10 mouse cellular contexts compared by ENCODE assay signal in genomic region chr12:13218101-13218514, GRCm38 (mm10). TPM values are rescaled to one million over a fixed set of nuclear protein-coding genes. Genes with fewer than 3 reads are reported as not detected.
DNase-seq lines count a peak whose midpoint lies in the region; ATAC-seq and TF ChIP-seq lines count a peak whose summit lies in the region.
"Had no signal": no experiment of that assay in that cellular context is flagged by ENCODE, and none has a peak within 500 bp of the region (broad histone marks: within the 10 kb centered on the region; RNA-seq: fewer than 3 reads in every experiment).

No protein-coding gene starts in this region.

- H3K27me3 ChIP-seq in intestine, embryonic 15.5 days (replicated peaks): no peaks in the 10 kb centered on the region
- H3K27me3 ChIP-seq in small intestine, adult 2 months (ENCODE audit: control insufficient read depth, insufficient read depth, low read length): no peaks in the 10 kb centered on the region
- H3K27me3 ChIP-seq: forebrain, embryonic 13.5 days had no signal

- no peak overlapping the region for H3K9ac ChIP-seq in intestine, embryonic 15.5 days
- H3K9ac ChIP-seq: forebrain, embryonic 13.5 days had no signal

- peaks cover 9% of the 10 kb centered on the region for H3K36me3 ChIP-seq in intestine, embryonic 15.5 days
- H3K36me3 ChIP-seq in small intestine, adult 2 months (ENCODE audit: control insufficient read depth, insufficient read depth, low read length): peaks cover 13% of the 10 kb centered on the region

- peaks cover 4% of the 10 kb centered on the region; the same call in 1 of the 2 replicates for H3K4me1 ChIP-seq in intestine, embryonic 15.5 days (replicated peaks)
- peaks cover 16% of the 10 kb centered on the region; the same call in 1 of the 2 replicates for H3K4me1 ChIP-seq in small intestine, adult 2 months (ENCODE audit: control insufficient read depth, insufficient read depth, insufficient read length, low read length)

- TF ChIP-seq POLR2A in small intestine, adult 2 months (IDR thresholded peaks at IDR 0.05; ENCODE audit: low read depth, low read length): no peak

- WGBS in intestine, embryonic 15.5 days: 69% methylated on average over 8 of the region's 8 CpGs
- WGBS in small intestine, adult 2 months: 41% methylated on average over 8 of the region's 8 CpGs

- no peaks in the 10 kb centered on the region for H3K9me3 ChIP-seq in intestine, embryonic 15.5 days
- H3K9me3 ChIP-seq: forebrain, embryonic 13.5 days had no signal

- H3K4me2 ChIP-seq in intestine, embryonic 15.5 days (replicated peaks): peak overlapping the region; percentile 31
- H3K4me2 ChIP-seq: forebrain, embryonic 13.5 days had no signal

- no peak overlapping the region for H3K4me3 ChIP-seq in intestine, embryonic 15.5 days (replicated peaks)
- H3K4me3 ChIP-seq in small intestine, adult 2 months (ENCODE audit: low read depth, low read length): peak overlapping the region; percentile 36
- H3K4me3 ChIP-seq: forebrain, embryonic 13.5 days had no signal

- no peak for TF ChIP-seq CTCF in small intestine, adult 2 months (IDR thresholded peaks at IDR 0.05; ENCODE audit: extremely low read depth, insufficient read length, insufficient replicate concordance, low read depth, low read length)

- peak; percentile 76 for ATAC-seq in intestine, embryonic 15.5 days
- ATAC-seq: forebrain, embryonic 13.5 days had no signal

- H3K27ac ChIP-seq in intestine, embryonic 15.5 days: peak overlapping the region; percentile 84
- peak overlapping the region; percentile 97 for H3K27ac ChIP-seq in small intestine, adult 2 months (ENCODE audit: insufficient read depth, low read depth, low read length)
- H3K27ac ChIP-seq: forebrain, embryonic 13.5 days had no signal

- DNase-seq in kidney, adult 8-10 months: peak; percentile 38 to 43
- no peak for DNase-seq in kidney, postnatal 4 days
- DNase-seq in kidney, postnatal 14 days: peak; percentile 25
- DNase-seq in layer of hippocampus, adult 18-20 months (ENCODE audit: low spot score in 2 of 2): no peak
- no peak for DNase-seq in adrenal gland, adult 2 months
- DNase-seq in cerebellum, postnatal 14 days: no peak
- DNase-seq: thymus, adult 2 months had no signal

RNA-seq across cellular contexts. Expression of gene Ddx1, which starts 30.9 kb away (rescaled TPM):
- 122 and 133 TPM in 2 replicates for polyA plus RNA-seq in intestine, embryonic 15.5 days (2015; fragmentation: Nextera tagmentation; extraction: Ambion mirVana)
- 1.4 and 2.5 TPM in 2 replicates for polyA plus RNA-seq in small intestine, adult 2 months (2012; rRNA removed)
- 100 to 1,000 TPM; 109 to 118 TPM for total RNA-seq in layer of hippocampus, adult 18-20 months (2021)
- total RNA-seq in adrenal gland, adult 2 months (2021): 100 to 1,000 TPM in 1 of 2 experiments, 10 to 100 TPM in 1; 68.8 to 105 TPM
- 0.83 and 0.91 TPM in 2 replicates for polyA plus RNA-seq in adrenal gland, adult 2 months (2012; rRNA removed)

RNA-seq across cellular contexts. Expression of gene Nbas, which starts 50.8 kb away (rescaled TPM):
- polyA plus RNA-seq in intestine, embryonic 15.5 days (2015; fragmentation: Nextera tagmentation; extraction: Ambion mirVana): 16.4 and 18.8 TPM in 2 replicates
- polyA plus RNA-seq in small intestine, adult 2 months (2012; rRNA removed): 12.5 and 17.2 TPM in 2 replicates
- total RNA-seq in layer of hippocampus, adult 18-20 months (2021): 10 to 100 TPM; 34.3 to 36.8 TPM
- total RNA-seq in adrenal gland, adult 2 months (2021): 10 to 100 TPM; 23.2 to 31.4 TPM
- polyA plus RNA-seq in adrenal gland, adult 2 months (2012; rRNA removed): 8.2 and 10.0 TPM in 2 replicates

Comparison
In these comparisons a context has a peak if more than half of its experiments do, and no peak if none do; other contexts are left out.
1. DNase-seq: peak in kidney, adult 8-10 months (2 of 2) and kidney, postnatal 14 days (single experiment); none in kidney, postnatal 4 days (0 of 2), layer of hippocampus, adult 18-20 months (0 of 2), adrenal gland, adult 2 months (single experiment) and cerebellum, postnatal 14 days (0 of 2).
2. RNA of gene Ddx1, which starts 30.9 kb away (polyA plus RNA-seq): 122 to 133 TPM in intestine, embryonic 15.5 days; 1.4 to 2.5 TPM in small intestine, adult 2 months and 0.83 to 0.91 TPM in adrenal gland, adult 2 months; every median in the first group is over 10 times any median in the second.